Mouse (Mus musculus) myocyte (in vitro differentiated cells): ENCODE data around the gene Slc25a17.

Experiments
- CEBPB ChIP-seq: IDR thresholded peaks from 2 replicates; pipeline ENCODE4 v1.6.1; 2011; ENCODE audit warnings: mild to moderate bottlenecking, moderate library complexity; ENCODE audit not compliant: poor library complexity, insufficient read depth, severe bottlenecking
- MYOD1 ChIP-seq, 3 experiments: IDR thresholded peaks; one replicate each; pipeline ENCODE4 v1.6.1; 2011; ENCODE audit warnings: control low read depth in 2 of 3, low read depth in 2 of 3, mild to moderate bottlenecking in 2 of 3, moderate library complexity in 1 of 3; ENCODE audit not compliant: insufficient read length in 2 of 3, control insufficient read depth in 1 of 3
- POLR2A ChIP-seq: IDR thresholded peaks from one replicate; pipeline ENCODE4 v1.6.1; 2011; ENCODE audit warnings: low read depth, mild to moderate bottlenecking, control low read depth, moderate library complexity; ENCODE audit not compliant: insufficient read length
- POLR2AphosphoS2 ChIP-seq: IDR thresholded peaks from one replicate; pipeline ENCODE4 v1.6.1; 2011; ENCODE audit warnings: low read depth, control low read depth; ENCODE audit not compliant: insufficient read length
- REST ChIP-seq: IDR thresholded peaks from one replicate; pipeline ENCODE4 v1.6.1; 2011; ENCODE audit warnings: mild to moderate bottlenecking, control low read depth, moderate library complexity; ENCODE audit not compliant: insufficient read depth, insufficient read length

GRCm38 (mm10) chr15:81392997-81393396 lies 32.4 kb upstream of the Slc25a17 start:
- TF ChIP-seq CEBPB, result no peak
- no peak for TF ChIP-seq POLR2A
- TF ChIP-seq POLR2AphosphoS2, result no peak
- TF ChIP-seq MYOD1 (IDR thresholded peaks at IDR 0.05; ENCODE audit: control insufficient read depth in 1 of 3, insufficient read length in 2 of 3, low read depth in 2 of 3), result no peak
- TF ChIP-seq REST, result no peak
